Mouse (Mus musculus): ENCODE data around the gene Ankrd39. TPM values are rescaled to one million over a fixed set of nuclear protein-coding genes. Genes with fewer than 3 reads are reported as not detected.
A peak's percentile ranks its signal among the peaks of the same experiment; 100 is the strongest.
"Not testable (repeated sequence)": the region's sequence is repeated elsewhere in the genome, so short reads cannot be mapped to it uniquely, and the experiment has no call there.

Ankrd39 gene
- total and polyA plus RNA-seq, 2 experiments from 2014 or later, result 30.4 to 34.3 TPM

DNA sequence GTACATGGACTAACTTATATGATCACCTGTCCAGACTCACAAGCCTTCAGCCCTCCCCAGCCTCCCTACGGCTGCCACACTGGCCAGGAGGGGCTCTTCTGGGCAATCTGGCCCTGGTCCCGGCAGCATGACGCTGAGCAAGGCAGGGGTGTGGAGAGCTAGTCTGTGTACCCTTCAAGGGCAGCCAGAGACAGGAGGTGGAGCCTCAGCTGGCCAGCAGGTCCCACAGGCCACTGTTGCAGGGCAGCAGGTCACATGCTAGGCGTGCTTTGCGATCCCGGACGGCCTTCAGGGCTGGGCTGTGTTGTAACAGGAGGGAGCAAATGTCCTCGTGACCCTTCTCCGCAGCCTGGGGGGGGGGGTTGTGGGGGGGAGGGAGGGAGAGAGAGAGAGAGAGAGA is 8.1 kb downstream of the Ankrd39 start, which contains the start of gene Gm42417:
TSS of gene Gm42417 (minus strand) at position 244 of the 400 bp plus-strand sequence.
- WGBS, result 66% methylated on average over 9 of the region's 9 CpGs
- no peak within 1 kb of the TSS for H3K27ac ChIP-seq (ENCODE audit: low read depth, low read length)
- H3K4me3 ChIP-seq (ENCODE audit: low read depth, low read length), result no peak within 1 kb of the TSS
- peaks cover 40% of the 10 kb centered on the region for H3K36me3 ChIP-seq (ENCODE audit: insufficient read depth, low read length)
- no peaks in the 10 kb centered on the region for H3K4me1 ChIP-seq (ENCODE audit: insufficient read depth, low read length)
- no peak for DNase-seq (ENCODE audit: low spot score)
- no peak within 1 kb of the TSS for H3K9ac ChIP-seq (replicated peaks; ENCODE audit: low read length, poor library complexity, severe bottlenecking)
- H3K9me3 ChIP-seq (ENCODE audit: low read length), result no peaks in the 10 kb centered on the region
- H3K27me3 ChIP-seq (ENCODE audit: insufficient read depth, low read length), result no peaks in the 10 kb centered on the region
- H3K4me2 ChIP-seq (ENCODE audit: low read depth, low read length, poor library complexity, severe bottlenecking), result no peak within 1 kb of the TSS
- TF ChIP-seq CTCF (IDR thresholded peaks at IDR 0.05), result no peak
- no peak for ATAC-seq (ENCODE audit: low FRiP score)

DNA sequence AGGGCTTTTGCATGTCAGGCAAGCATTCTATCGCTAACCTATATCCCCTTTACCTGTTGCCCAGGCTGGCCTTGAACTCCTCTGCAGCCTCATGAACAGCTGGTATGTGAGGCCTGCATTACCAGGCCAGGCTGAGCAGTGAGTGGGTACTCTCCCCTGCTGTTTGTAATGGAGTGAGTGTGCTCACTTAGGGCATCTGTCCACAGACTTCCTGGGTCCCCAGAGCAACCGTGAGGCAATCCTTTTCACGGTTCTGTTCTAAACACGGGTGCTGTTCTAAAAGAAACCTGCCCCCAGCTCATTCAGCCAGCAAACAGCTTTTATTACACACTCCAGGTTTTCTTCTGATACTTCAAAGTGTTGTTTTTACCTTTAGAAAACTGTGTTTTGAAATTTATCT is 8.5 kb downstream of the Ankrd39 start:
- Histone ChIP-seq H3K4me2 (ENCODE audit: low read depth, low read length, poor library complexity, severe bottlenecking) (no peak overlapping the region), H3K9me3 (ENCODE audit: low read length) (no peaks in the 10 kb centered on the region), H3K4me1 (ENCODE audit: insufficient read depth, low read length) (no peaks in the 10 kb centered on the region), H3K27me3 (ENCODE audit: insufficient read depth, low read length) (no peaks in the 10 kb centered on the region), H3K4me3 (ENCODE audit: low read depth, low read length) (no peak overlapping the region), H3K36me3 (ENCODE audit: insufficient read depth, low read length) (peaks cover 40% of the 10 kb centered on the region), H3K27ac (ENCODE audit: low read depth, low read length) (no peak overlapping the region), H3K9ac (replicated peaks; ENCODE audit: low read length, poor library complexity, severe bottlenecking) (no peak overlapping the region)
- WGBS, result 81% methylated on average over 4 of the region's 4 CpGs
- no peak for ATAC-seq (ENCODE audit: low FRiP score)
- TF ChIP-seq CTCF (IDR thresholded peaks at IDR 0.05), result no peak
- DNase-seq (ENCODE audit: low spot score), result no peak

GRCm38 (mm10) chr1:36536783-36537182 is 10.5 kb downstream of the Ankrd39 start, which contains the start of gene Ankrd23:
TSS of gene Ankrd23 (minus strand) at chr1:36536883.
- H3K9ac ChIP-seq (replicated peaks; ENCODE audit: low read length, poor library complexity, severe bottlenecking); H3K9me3 ChIP-seq (ENCODE audit: low read length); H3K4me2 ChIP-seq (ENCODE audit: low read depth, low read length, poor library complexity, severe bottlenecking); H3K4me1 ChIP-seq (ENCODE audit: insufficient read depth, low read length); H3K27ac ChIP-seq (ENCODE audit: low read depth, low read length); ATAC-seq (ENCODE audit: low FRiP score); DNase-seq (ENCODE audit: low spot score); H3K4me3 ChIP-seq (ENCODE audit: low read depth, low read length); H3K27me3 ChIP-seq (ENCODE audit: insufficient read depth, low read length): not testable (repeated sequence)
- peaks cover 33% of the 10 kb centered on the region for H3K36me3 ChIP-seq (ENCODE audit: insufficient read depth, low read length)
- 95% methylated on average over 9 of the region's 9 CpGs for WGBS

- Histone ChIP-seq H3K27ac (ENCODE audit: low read depth, low read length) (no peak overlapping the region), H3K4me1 (ENCODE audit: insufficient read depth, low read length) (no peaks in the 10 kb centered on the region), H3K9me3 (ENCODE audit: low read length) (no peaks in the 10 kb centered on the region), H3K4me3 (ENCODE audit: low read depth, low read length) (no peak overlapping the region), H3K9ac (replicated peaks; ENCODE audit: low read length, poor library complexity, severe bottlenecking) (no peak overlapping the region), H3K36me3 (ENCODE audit: insufficient read depth, low read length) (peaks cover 29% of the 10 kb centered on the region), H3K27me3 (ENCODE audit: insufficient read depth, low read length) (no peaks in the 10 kb centered on the region), H3K4me2 (ENCODE audit: low read depth, low read length, poor library complexity, severe bottlenecking) (no peak overlapping the region)
- WGBS, result 86% methylated on average over 8 of the region's 8 CpGs
- TF ChIP-seq CTCF (IDR thresholded peaks at IDR 0.05), result no peak
- no peak for ATAC-seq (ENCODE audit: low FRiP score)
- no peak for DNase-seq (ENCODE audit: low spot score)
Measured at GRCm38 (mm10) chr1:36536397-36536728, 10.9 kb downstream of the Ankrd39 start.

DNA sequence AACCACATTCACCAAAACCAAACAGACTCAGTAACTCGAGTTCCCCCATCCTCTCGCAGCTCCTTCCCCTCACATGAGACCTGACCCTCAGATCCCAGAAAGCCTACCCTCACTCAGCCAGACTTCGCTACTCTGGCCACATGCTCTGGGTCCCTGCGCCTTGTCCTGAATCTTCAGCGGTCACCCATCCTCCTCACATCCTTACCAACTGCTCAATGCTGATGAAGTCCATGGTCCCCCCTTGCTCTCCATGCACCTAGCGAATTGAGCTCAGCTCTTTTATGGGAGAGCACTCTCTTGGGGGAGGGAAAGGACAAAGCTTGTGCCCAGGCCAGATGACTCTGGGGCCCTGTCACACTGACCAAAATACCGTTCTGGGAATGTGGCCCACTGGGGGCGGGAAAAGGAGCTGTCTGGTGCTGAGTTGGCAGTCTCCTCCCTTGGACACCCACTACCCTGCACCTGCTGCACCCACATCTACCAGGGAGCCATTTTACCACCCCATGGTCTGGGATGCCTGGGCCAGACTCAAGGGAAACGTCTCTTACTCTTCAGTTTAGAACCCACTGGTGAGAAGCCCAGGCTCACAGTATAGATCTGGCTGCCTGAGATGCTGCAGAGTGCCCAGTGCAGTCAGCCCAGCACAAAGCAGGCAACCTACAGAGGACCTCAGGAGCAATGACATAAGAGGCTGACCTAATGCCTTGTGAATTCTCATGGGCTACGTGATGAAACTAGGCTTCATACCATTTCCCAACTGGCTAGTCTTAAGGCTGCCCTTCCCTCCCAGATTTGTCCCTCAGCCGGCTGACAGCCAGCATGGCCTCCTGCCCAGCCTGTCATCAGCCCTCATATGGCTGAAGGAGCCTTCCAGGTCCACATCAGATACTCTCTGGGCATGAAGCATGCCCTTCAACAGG is 11.5 kb downstream of the Ankrd39 start:
- no peak overlapping the region for H3K4me3 ChIP-seq (ENCODE audit: low read depth, low read length)
- no peak overlapping the region for H3K27ac ChIP-seq (ENCODE audit: low read depth, low read length)
- 91% methylated on average over 11 of the region's 11 CpGs for WGBS
- ATAC-seq (ENCODE audit: low FRiP score) (no peak), DNase-seq (ENCODE audit: low spot score) (peak; percentile 42)
- H3K36me3 ChIP-seq (ENCODE audit: insufficient read depth, low read length), result peaks cover 26% of the 10 kb centered on the region
- H3K4me2 ChIP-seq (ENCODE audit: low read depth, low read length, poor library complexity, severe bottlenecking), result no peak overlapping the region
- H3K4me1 ChIP-seq (ENCODE audit: insufficient read depth, low read length), result no peaks in the 10 kb centered on the region
- no peaks in the 10 kb centered on the region for H3K9me3 ChIP-seq (ENCODE audit: low read length)
- no peaks in the 10 kb centered on the region for H3K27me3 ChIP-seq (ENCODE audit: insufficient read depth, low read length)
- no peak for TF ChIP-seq CTCF (IDR thresholded peaks at IDR 0.05)
- no peak overlapping the region for H3K9ac ChIP-seq (replicated peaks; ENCODE audit: low read length, poor library complexity, severe bottlenecking)

DNA sequence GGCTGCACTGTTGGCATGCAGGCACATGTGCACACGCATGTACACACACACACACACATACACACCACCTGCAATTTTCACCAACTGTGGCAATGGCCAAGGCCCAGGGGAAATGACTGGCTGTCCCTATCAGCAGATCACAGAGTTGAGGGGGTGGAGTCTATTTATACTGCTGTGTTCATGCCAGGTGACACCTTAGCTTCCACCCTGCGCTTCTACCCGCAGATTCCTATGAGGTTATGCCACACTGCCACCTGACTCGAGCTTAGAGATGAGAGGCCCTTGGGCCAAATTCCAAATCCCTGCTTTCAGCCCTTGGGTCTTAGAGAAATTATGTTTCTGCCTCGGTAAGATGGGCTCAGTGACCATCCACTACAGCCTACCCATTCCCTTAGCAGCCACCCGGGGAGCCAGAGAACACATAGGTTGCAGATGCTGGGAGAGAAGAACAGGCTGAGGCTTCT is 12.6 kb downstream of the Ankrd39 start:
- Histone ChIP-seq H3K9me3 (ENCODE audit: low read length) (no peaks in the 10 kb centered on the region), H3K4me2 (ENCODE audit: low read depth, low read length, poor library complexity, severe bottlenecking) (no peak overlapping the region), H3K4me1 (ENCODE audit: insufficient read depth, low read length) (no peaks in the 10 kb centered on the region), H3K9ac (replicated peaks; ENCODE audit: low read length, poor library complexity, severe bottlenecking) (no peak overlapping the region), H3K36me3 (ENCODE audit: insufficient read depth, low read length) (peaks cover 15% of the 10 kb centered on the region), H3K27me3 (ENCODE audit: insufficient read depth, low read length) (no peaks in the 10 kb centered on the region), H3K4me3 (ENCODE audit: low read depth, low read length) (no peak overlapping the region), H3K27ac (ENCODE audit: low read depth, low read length) (no peak overlapping the region)
- peak; percentile 36 for TF ChIP-seq CTCF (IDR thresholded peaks at IDR 0.05)
- no peak for ATAC-seq (ENCODE audit: low FRiP score)
- 86% methylated on average over 6 of the region's 6 CpGs for WGBS
- no peak for DNase-seq (ENCODE audit: low spot score)

Measured in midbrain, postnatal 0 days (tissue).